Mouse (Mus musculus): ENCODE measurements around the gene Sardh.
A peak's percentile ranks its signal among the peaks of the same experiment; 100 is the strongest.

Sardh gene

DNA sequence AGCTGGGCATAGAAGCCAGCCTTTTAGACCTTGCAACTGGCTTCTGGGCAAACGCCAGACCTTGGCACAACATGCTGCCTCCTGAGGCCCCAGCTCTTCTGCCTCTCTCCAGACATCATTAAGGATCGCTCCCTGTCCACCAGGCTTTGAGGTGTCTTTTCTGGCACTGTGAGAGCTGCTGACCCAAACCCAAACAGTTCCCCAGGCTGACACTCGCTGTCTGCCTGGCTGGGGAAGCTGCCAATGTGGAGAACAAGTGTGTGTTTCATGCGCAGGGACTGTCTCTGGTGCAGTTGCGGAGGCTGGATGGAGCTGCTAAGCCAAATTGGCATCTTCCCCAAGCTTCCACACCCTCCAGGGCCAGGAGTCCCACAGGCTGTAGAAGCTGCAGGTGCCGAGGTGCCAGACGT, 25.1 kb downstream of the Sardh start:
- DNase-seq = peak; percentile 76

DNA sequence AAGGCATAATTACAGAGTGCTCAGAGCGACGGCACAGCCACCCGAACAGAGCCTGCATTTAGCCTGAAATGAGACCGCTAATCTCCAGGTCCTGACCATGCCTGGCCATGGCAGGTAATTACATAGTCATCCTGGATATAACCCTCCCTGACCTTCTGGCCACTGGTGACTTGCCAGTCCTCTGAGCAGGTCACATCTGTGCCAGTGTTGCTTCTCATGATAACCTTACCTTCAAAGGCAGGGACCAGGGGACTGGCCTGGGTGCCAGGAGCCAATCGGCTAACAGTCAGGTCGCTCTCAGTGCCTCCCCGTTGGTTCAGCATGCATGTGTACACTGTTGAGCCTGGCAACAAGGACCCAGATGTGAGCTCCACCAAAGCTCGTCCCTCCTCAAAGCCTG, 29.6 kb downstream of the Sardh start:
- no peak for DNase-seq

DNA sequence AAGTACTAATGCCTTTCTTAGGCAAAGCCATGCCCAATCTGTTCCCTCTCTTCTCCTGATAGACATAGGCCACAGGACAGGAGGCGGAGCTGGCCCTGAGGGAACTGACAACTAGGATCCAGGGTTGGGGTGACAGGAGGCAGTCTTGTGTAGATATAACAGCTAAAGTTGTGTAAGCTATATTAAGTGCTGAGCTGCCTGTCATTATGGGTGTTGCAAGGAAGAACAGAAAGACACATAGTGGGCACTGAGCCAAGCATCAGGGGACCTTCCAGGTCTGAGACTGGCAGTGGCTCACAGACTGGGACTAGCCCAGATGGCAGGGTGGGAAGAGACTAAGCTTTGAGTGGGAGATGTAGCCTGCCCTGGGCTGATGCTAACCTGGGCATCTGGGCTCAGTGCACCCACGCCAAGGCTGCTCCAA, 30.0 kb downstream of the Sardh start:
- DNase-seq = no peak

DNA sequence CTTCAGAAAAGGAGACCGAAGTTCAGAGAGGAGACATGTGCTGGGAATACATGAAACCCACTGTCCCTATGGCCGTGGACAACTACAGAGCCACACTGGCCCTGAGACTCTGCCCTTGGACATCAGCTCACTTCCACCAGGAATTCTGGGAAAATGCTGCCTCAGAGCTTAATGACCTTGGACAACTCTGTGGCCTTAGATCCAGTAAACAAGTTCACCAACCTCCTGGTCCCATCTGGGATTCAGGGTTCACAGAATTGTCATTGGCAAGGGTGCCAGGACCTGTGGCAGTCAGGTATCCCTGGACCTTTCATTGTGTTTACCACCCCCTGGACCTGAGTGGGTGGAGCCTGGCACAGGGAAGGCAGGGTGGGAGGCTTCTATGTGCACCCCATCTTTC, 32.6 kb downstream of the Sardh start:
- DNase-seq = no peak

DNA sequence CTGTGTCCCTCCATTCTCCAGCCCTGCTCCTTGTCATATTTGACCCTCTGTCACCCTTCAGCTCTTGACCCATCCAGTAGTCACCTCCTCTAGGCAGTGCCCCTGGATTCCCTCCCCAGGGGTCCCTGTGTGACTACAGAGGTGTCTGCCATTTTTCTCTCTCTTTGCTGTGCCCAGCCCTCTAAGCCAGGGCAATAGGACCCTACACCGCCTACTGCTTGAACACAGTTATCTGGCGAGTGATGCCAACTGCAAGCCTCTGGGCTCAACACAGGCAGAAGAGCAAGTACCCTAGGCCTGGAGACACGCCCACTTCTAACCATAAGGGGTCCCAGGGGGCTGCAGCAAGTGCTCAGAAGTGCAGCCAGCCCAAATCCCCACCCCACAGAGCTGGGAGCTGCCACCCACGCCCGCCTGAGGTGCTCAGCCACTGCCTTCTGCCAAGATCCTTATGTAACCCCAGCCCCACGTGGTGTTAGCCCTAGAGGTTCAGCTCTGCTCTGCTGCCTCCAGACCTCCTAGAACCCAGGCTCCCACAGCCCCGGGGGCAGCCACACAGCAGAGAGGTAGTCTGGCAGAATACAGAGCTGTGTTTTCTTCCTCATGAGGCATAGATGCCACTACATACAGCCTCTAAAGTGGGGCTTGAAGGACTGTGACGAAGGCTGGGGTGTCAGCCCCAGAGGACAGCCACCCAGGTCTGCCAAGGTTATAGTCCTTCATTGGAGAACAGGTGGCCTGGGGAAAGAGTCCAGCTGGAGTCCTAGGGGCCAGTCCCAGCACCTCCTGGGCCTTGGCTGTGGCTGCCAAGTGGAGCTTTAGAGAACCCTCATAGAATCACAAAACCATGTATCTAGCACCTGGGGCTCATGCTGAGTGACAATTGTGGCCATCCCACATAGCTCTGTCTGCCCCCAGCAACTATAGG, 35.9 kb downstream of the Sardh start:
- DNase-seq = peak; percentile 62

DNA sequence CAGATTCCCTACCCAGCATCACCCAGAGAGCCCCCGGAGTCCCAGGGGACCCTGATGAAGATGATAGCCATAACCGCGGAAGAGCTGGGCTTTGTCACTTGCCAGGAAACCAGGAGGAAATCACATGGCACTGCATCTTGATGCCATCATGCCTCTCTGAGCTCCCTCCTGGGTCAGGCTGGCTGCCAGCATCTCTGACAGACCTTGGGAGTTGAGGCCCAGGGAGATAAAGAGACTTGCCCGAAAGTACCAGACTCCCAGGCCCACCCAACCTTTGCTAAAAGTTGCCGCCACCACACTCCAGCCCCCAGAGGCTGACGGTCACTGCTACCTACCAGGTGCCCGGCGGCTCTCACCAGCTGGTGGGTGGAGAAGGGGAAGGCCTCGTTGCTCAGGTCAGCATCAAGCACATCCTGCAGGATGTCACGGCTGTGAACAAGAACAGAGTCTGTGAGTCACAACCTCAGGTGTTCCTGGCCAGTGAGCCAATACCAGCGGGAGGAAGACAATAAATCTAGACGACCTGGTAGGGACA, 37.4 kb downstream of the Sardh start:
- DNase-seq = no peak

DNA sequence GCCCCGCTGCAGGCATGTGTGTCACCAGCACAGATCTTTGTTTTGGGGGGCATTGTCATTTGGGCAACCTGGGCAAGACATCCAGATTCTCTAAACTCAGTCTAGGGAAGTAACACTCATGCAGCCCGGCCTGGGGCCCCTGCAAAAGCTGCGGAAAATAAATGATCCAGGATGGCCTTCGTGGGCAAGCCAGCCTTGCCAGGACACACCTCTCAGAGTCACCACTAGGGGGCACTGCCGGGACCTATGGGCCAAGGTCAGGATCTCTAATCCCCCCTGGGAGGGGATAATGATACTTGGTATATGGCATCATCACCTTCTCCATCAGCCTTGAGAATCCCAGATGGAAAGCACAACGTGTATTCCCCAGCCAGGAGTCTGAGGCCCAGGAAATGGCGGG, 37.9 kb downstream of the Sardh start:
- no peak for DNase-seq

DNA sequence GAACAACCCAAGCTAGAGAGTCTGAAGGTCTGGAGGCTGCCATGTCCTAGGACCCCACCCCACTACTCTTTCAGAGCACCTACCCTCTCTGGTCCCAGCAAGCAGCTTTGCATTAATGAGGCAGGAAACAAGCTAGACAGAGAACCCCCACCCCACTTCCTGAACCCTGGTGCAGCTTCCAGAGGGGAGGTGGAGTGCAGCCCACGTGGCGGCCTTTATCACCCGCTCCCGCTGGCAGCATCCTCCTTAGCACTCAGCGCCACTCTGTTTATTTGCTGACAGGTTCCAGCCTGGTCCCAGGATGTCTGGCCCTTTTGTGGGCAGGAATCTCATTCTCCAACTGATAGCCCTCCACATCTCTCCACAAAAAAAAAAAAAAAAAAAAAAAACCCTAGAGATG, 38.3 kb downstream of the Sardh start:
- DNase-seq = no peak

DNA sequence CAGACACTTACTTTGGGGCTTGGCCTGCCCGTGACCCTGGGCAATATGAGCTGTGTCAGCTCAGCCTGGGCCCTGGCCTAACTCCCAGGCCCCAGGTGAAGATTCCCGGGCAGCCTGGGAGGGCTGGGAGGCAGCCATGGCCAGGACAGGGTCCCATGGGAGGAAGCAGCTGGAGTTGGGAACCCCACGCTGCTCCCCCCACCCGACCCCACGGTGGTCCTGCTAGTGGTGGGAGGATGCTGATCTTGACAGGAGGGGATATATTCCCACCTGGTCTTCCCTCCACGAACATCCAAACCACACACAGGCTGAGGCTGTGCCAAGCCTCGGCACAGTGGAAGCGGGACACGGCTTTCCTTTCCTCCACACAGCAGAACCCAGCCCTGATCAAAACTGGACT, 38.8 kb downstream of the Sardh start:
- no peak for DNase-seq

DNA sequence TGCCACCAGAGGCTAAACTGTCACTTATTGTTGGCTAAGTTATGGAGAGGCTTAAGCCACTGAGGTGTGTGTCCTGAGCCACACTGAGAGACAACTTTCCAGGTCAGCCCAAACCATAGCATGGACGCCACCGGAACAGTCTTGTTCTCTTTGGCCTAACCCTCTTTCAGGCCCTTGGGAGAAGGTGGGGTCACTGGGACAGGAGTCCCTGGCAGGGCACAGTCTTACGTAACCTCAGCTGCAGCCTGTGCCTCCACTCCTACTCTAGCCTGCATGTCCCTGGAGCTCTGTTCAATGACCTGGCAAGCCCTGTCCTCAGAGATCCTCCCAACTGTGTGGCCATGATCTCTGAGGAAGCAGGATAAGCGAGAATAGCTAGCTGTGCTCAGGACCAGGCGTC, 41.0 kb downstream of the Sardh start:
- no peak for DNase-seq

DNA sequence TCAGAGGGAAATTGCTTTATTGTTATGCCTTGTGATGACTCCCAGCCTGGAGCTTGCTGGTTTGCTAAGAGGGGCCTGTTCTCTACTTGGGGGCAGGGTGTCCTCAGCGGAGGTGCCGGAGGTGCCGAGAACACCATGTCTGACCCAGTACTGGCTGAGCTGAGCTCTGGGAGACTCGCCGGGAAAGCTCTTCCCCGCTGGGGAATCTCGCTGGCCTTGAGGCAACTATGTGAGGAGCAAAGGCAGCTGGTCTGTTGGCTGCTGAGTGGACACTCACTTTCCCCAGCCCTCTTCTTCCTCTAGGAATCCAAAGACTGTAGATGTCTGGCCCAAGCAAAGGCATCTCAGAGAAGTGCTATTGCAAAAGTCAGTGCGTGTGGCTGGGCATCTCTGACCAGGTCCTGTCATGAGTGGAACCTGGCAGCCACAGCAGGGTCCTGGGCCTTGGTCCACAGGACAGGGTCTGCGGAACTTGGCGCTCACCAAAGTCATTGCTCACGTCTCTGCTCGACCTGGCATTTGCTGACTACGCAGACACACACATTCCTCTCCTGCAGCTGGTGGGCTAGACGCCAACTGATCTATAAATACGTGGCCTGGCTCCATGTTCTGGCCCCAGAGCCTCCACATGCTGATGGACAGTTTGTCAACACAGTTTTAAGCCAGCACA, 41.9 kb downstream of the Sardh start:
- DNase-seq = no peak

DNA sequence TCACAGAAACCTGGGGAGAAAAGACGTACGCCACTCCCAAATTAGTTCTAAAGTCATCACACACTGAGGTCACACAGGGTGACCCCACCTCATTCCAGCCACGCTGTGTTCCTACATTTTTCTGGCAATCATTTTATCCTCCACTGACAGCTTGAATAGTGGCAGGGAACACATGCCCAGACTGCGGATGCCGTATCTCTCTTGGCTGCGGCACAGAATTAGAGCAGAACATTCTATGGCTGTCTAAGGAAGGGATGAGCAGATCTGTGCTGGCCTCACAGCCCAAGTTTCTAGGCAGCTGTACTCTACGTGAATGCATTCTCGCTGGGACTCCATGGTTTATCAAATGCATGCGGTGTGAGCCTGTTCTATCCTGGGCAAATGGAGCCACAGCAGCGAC, 42.5 kb downstream of the Sardh start:
- DNase-seq = no peak

DNA sequence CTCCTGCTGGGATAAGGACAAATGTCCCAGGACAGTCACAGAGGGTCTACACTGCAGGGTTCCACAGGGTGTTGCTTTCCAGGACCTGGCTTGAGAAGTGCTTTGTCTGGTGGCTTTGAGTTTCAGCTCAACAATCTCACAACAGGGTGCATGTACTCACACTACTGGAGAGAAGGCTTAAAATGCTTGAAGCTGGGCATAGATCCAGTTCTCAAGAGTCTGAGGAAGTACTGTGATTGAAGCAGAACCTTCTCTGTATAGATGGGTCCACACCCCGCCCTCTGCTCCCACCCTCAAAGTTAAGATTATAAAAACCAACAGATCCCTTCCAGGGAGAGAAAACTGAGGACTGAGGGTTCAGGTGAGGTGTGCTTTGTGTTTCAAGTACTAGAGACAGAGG, 47.6 kb downstream of the Sardh start:
- no peak for DNase-seq

DNA sequence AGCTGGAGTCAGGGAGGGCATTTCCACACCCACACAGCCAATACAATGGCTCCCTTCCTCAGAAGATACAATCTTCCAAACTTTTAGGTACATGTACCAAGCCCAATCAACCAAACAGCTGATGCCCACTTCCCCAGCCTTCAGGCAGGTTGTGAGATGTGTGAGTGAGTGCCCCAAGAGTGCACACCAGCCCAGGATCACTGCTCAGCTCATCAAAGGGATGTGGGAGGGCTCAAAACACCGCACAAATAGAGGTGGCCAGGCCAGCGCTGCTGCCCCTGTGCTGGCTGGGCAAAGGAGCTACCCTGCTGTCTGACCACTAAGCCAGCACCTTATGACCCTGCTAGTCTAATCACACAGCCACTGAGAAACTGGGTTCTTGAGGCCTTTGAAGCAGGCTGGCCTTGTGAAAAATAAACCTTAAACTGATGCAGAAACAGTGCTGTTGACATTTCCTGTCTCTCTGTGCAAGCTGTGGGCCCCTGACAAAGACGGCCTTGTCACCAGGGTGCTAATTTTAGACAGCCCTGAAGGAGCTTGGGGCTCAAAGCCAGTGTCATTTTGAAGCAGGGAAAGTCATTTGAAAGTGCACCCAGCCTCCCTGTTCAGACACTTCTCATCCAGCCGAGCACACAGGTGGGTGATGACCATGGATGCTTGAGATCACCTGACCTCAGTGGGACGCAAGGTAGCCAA, 49.4 kb downstream of the Sardh start:
- no peak for DNase-seq

DNA sequence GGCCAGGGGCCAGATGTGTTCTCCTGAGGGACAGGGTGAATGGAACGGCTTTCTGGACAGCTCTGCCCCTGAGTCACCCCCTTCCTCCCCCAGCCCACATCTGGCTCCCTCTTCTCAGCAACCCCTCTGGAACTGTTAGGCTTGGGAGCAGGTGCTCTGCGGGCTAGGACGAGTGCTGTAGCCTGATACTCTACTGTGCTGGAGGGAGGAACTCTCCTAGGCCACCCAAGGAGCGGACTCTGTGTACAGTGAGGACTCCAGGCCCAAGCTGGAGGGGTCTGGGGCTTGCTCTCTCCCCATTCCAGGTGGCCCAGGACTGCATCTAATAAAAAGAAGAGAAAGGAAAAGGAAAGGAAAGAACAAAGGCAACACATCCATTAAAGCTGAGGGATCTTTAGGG, 58.1 kb downstream of the Sardh start:
- DNase-seq = no peak

DNA sequence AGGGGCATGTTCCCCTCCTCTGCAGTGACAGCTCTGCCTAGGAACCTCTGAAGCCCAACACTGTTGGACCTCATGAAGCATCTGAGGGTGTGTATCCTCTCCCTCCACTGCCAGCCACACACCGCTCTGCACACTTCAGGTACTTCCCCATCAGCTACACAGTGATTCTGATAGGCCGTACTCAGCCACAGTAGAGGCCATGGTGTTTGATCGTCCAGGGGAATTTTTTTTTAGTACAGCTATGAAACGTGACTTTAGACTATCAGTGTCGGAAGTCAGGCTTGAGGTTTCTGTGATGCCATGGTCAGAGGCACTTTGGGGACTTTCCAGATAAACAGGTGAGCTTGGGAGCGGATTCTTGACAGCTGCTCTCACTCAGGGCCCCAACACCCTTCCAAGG, 60.6 kb downstream of the Sardh start:
- no peak for DNase-seq

DNA sequence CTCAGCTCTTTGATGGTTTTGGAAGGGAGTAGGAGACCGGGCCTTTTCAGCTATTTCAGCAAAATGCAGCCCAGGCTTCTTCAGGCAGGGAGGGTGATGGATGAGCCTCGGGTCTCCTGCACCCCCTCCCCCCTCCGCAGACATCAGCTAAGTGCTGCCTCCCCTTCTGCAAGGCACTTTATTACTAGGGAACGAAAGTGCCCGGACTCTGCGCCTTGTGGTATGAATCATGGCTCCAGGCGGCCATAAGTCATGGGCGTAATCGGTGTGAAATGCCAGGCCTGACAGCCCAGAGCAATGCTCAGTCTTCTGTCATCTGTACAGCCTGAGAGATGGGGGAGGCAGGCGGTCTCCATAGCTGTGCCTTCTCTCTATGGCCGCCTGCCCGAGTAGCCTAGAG, 64.4 kb downstream of the Sardh start:
- DNase-seq = no peak

DNA sequence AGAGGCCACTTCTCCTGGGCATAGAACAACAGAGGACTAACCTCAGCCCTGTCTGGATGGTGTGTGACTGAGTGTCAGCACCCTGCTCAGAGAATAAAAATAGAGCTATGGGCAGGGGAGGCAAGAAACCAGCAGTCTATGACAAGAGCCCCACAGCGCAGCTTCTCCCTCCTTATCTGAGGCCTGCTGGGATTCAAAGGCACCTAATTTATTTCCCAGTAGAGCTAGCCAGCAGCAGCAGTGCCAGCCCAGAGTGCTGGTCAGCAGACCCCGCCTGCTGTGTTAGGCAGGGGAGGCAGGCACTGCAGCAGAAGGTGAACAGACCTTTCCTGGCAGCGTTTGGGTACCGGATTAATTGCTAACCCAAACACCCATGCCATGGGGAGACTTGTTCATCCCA, 66.2 kb downstream of the Sardh start:
- DNase-seq = no peak

DNA sequence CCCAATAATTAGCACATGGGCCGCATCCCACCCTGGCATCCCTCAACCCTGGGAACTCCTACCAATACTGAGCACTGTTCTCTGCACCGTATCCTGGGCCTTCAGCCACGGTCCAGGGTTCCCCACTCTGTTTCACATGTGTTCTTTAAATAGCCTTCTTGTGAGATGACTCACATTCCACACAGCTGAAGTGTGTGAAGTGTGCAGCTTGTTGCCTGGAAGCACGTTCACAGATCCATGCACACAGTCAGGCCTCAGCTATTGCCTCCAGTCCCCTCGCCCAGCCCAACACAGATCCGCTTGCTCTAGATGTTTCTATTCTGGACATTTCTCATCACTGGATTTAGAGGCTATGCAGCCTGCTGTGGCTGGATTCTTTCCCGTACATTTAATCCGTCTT, 69.0 kb downstream of the Sardh start:
- DNase-seq = peak; percentile 49

DNA sequence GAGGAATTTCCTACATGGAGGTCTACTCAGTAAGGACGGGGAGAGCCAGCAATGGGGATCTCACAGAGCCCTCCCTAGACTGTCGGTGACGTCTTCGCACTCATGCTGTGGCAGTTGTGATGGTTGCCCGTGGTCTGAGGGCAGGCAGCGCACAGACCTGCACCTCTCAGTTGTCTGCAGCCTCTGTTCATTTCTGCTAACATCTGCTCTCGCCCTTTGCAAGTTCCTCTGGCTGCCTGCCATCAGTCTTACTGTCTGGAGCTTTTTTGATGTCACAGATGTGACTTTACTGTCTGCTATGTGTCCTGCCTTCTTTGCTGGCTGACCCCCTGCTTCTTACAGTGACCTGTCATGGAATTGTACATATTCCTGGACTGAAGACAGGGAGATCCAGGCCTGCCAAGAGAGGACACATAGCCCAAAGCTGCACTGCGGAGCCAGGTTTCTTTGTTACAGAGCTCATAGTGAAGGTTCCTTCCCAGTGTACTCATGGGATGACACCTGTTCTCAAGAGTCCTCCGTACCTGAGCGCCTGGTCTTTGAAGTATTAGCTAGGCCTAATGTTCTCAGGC, 72.4 kb downstream of the Sardh start:
- DNase-seq = no peak

DNA sequence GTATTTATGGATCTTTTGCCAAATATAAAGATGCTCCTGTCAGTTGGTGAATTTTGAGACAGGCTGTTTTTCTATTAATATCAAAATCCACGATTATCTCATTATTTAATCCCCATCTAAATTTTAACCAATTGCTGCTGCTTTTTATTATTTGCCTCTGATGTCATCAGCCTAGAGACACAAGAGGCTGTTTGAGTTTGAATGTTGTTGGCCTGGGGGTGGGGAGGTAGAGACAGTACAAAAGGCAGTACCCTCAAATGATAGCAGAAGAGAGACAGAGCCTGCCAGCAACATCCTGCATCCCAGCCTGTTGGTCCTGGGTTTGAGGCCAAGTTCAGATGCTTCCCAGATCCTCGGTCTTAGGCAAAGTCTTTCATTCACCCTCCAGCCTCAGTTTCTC, 73.9 kb downstream of the Sardh start:
- DNase-seq = no peak

DNA sequence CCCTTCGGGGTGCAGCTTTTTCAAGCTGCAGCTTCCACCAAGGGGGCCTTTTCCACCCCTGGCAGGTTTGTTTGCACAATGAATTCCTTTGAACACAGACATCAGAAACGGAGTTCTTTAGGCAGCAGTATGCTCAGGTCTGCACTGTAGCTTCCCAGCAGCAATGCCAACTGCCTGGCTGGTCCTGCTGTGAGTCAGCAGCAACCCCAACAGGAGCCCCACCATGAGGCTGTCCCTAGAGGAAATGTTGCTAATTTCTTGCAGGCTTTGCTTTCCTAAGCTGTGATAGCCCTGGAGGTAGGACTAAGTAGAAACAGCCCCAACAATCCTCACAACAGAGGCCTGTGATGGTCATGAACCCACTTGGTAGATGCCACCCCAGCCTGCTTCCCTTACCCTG, 81.1 kb downstream of the Sardh start:
- DNase-seq = peak; percentile 48

DNA sequence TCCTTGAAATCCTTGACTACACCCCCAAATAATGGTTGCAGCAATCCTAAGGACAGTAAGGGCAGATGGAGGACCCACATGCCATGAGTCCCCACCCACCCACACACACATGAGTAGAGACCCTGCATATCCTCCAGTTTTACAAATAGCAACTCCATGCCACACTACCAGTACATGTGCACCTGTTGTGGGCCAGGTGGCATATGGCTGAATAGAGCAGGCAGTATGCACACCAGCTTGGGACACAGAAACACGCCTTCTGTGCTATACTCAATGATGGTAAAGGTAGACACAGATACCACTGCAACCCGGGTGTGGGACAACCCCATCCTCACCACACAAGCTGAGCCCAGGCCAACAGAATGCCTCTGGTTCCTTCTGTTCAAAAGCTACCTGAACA, 82.1 kb downstream of the Sardh start:
- peak; percentile 41 for DNase-seq

Measured in right cerebral cortex, postnatal 25 days (tissue).